Mouse (Mus musculus) cerebellum, postnatal 25 days (tissue): Measurements from ENCODE around the gene Htra1.

Experiments used
- DNase-seq, 2 experiments: peaks; one replicate each; pipeline ENCODE4 v3.0.0; 2021; ENCODE audit warnings: mixed read lengths in 2 of 2

The Htra1 gene

GRCm38 (mm10) chr7:131027557-131027956, 91.6 kb downstream of the Htra1 start:
- no peak for DNase-seq

DNA sequence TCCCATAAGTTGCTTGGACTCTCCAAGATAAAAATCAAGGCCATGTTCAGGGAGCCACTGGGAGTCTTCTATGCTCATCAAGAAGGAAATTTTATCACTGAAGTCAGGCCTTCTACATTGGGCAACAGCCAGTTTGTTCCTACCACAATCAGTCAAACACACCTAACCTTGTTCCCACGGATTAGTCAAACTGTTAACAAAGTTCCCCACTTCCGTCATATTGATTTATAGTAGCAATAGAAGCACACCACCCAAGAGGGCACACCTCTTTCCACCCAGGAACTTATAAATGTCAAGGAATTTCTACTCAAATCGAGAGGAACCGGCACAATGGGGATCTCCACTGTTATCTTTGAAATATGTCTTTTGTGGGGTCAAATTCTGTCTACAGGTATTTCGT, 95.8 kb downstream of the Htra1 start, which contains the start of gene Dmbt1:
TSS of gene Dmbt1 (plus strand) at position 299 of the 400 bp plus-strand sequence.
- no peak for DNase-seq
